Mouse (Mus musculus) stomach, postnatal 0 days (tissue): ENCODE data around the gene Shank3.

Experiments
- CTCF ChIP-seq: IDR thresholded peaks from 2 replicates; pipeline ENCODE4 v1.5.1; 2016; ENCODE audit warnings: antibody characterized with exemption, low read depth, mild to moderate bottlenecking, moderate library complexity
- EP300 ChIP-seq: optimal IDR thresholded peaks from 2 replicates; pipeline ENCODE3; 2016; ENCODE audit warnings: antibody characterized with exemption

- TF ChIP-seq EP300 (no peak), CTCF (no peak)
Observed at GRCm38 (mm10) chr15:89461321-89461720, 38.1 kb upstream of the Shank3 start.
